Mouse (Mus musculus): ENCODE results near the gene Cubn. TPM values are rescaled to one million over a fixed set of nuclear protein-coding genes. Genes with fewer than 3 reads are reported as not detected.

The Cubn gene
- total and polyA plus RNA-seq, 3 experiments, result 0.03 TPM; not detected in 2

GRCm38 (mm10) chr2:13398955-13399354 lies 92.7 kb downstream of the Cubn start:
- Histone ChIP-seq H3K79me2 (ENCODE audit: control insufficient read depth, insufficient read depth, low read length, poor library complexity) (no peaks in the 10 kb centered on the region), H3K9me3 (replicated peaks; ENCODE audit: insufficient read depth, low read length) (no peaks in the 10 kb centered on the region), H3K4me3 (ENCODE audit: control insufficient read depth in 1 of 2, insufficient read depth in 1 of 2, low read depth in 2 of 2, low read length in 2 of 2) (no peak overlapping the region), H3K9ac (ENCODE audit: control insufficient read depth, low read depth, low read length, poor library complexity, severe bottlenecking) (no peak overlapping the region), H3K4me1 (ENCODE audit: control insufficient read depth in 1 of 2, insufficient read depth in 2 of 2, low read length in 2 of 2) (peaks cover 4 to 14% of the 10 kb centered on the region in 2 experiments), H3K27me3 (ENCODE audit: control insufficient read depth in 1 of 2, insufficient read depth in 2 of 2, low read length in 2 of 2) (no peaks in the 10 kb centered on the region), H3K36me3 (ENCODE audit: control insufficient read depth in 1 of 2, insufficient read depth in 2 of 2, low read length in 2 of 2) (peaks cover 0 to 7% of the 10 kb centered on the region in 2 experiments; a peak in 2 of 4 replicates), H3K27ac (ENCODE audit: control insufficient read depth, low read depth, low read length) (no peak overlapping the region)
- DNase-seq (ENCODE audit: low read depth, low spot score), result no peak
- no peak for TF ChIP-seq USF1 (IDR thresholded peaks at IDR 0.05; ENCODE audit: low read depth, low read length)
- TF ChIP-seq MEF2A (IDR thresholded peaks at IDR 0.05; ENCODE audit: extremely low read depth, insufficient replicate concordance, low read depth, low read length, poor library complexity, severe bottlenecking), result no peak
- no peak for TF ChIP-seq ETS1 (IDR thresholded peaks at IDR 0.05; ENCODE audit: low read depth, low read length)
- TF ChIP-seq CHD2 (IDR thresholded peaks at IDR 0.05; ENCODE audit: low read length), result no peak
- TF ChIP-seq UBTF (IDR thresholded peaks at IDR 0.05; ENCODE audit: borderline replicate concordance, insufficient read depth, low read depth, low read length), result no peak
- no peak for TF ChIP-seq NRF1 (IDR thresholded peaks at IDR 0.05; ENCODE audit: insufficient read depth, low read depth, low read length, poor library complexity, severe bottlenecking)
- no peak for TF ChIP-seq BHLHE40 (IDR thresholded peaks at IDR 0.05; ENCODE audit: borderline replicate concordance, low read depth, low read length)
- no peak for TF ChIP-seq MYB (IDR thresholded peaks at IDR 0.05; ENCODE audit: low read depth, low read length)
- TF ChIP-seq TBP (IDR thresholded peaks at IDR 0.05; ENCODE audit: low read depth, low read length), result no peak
- TF ChIP-seq SIN3A (IDR thresholded peaks at IDR 0.05; ENCODE audit: low read length), result no peak
- TF ChIP-seq GABPA (IDR thresholded peaks at IDR 0.05; ENCODE audit: low read depth, low read length), result no peak
- TF ChIP-seq TCF12 (IDR thresholded peaks at IDR 0.05; ENCODE audit: low read depth, low read length), result no peak
- no peak for TF ChIP-seq ZKSCAN1 (IDR thresholded peaks at IDR 0.05; ENCODE audit: low read depth, low read length)

GRCm38 (mm10) chr2:13398551-13398950 lies 93.1 kb downstream of the Cubn start:
- H3K27me3 ChIP-seq (ENCODE audit: control insufficient read depth in 1 of 2, insufficient read depth in 2 of 2, low read length in 2 of 2), result no peaks in the 10 kb centered on the region
- no peak overlapping the region for H3K27ac ChIP-seq (ENCODE audit: control insufficient read depth, low read depth, low read length)
- H3K4me3 ChIP-seq (ENCODE audit: control insufficient read depth in 1 of 2, insufficient read depth in 1 of 2, low read depth in 2 of 2, low read length in 2 of 2), result no peak overlapping the region
- no peak for DNase-seq (ENCODE audit: low read depth, low spot score)
- H3K9me3 ChIP-seq (replicated peaks; ENCODE audit: insufficient read depth, low read length), result no peaks in the 10 kb centered on the region
- no peaks in the 10 kb centered on the region for H3K79me2 ChIP-seq (ENCODE audit: control insufficient read depth, insufficient read depth, low read length, poor library complexity)
- H3K9ac ChIP-seq (ENCODE audit: control insufficient read depth, low read depth, low read length, poor library complexity, severe bottlenecking), result no peak overlapping the region
- peaks cover 0 to 9% of the 10 kb centered on the region in 2 experiments; a peak in 2 of 4 replicates for H3K36me3 ChIP-seq (ENCODE audit: control insufficient read depth in 1 of 2, insufficient read depth in 2 of 2, low read length in 2 of 2)
- peaks cover 8 to 14% of the 10 kb centered on the region in 2 experiments for H3K4me1 ChIP-seq (ENCODE audit: control insufficient read depth in 1 of 2, insufficient read depth in 2 of 2, low read length in 2 of 2)
- no peak for TF ChIP-seq JUND (IDR thresholded peaks at IDR 0.05; ENCODE audit: low read depth, low read length)
- TF ChIP-seq RCOR1 (IDR thresholded peaks at IDR 0.05; ENCODE audit: low read depth, low read length), result no peak
- no peak for TF ChIP-seq RAD21 (IDR thresholded peaks at IDR 0.05; ENCODE audit: low read depth, low read length)
- TF ChIP-seq EP300 (IDR thresholded peaks at IDR 0.05; ENCODE audit: low read depth in 1 of 2, low read length in 2 of 2), result no peak
- no peak for TF ChIP-seq POLR2A (IDR thresholded peaks at IDR 0.05; ENCODE audit: control insufficient read depth in 1 of 2, insufficient read depth in 1 of 2, low read depth in 1 of 2, low read length in 2 of 2, poor library complexity in 1 of 2)
- TF ChIP-seq ELF1 (IDR thresholded peaks at IDR 0.05; ENCODE audit: low read depth, low read length), result no peak
